Mouse (Mus musculus): Measurements from ENCODE around the gene Atp5f1. TPM values are rescaled to one million over a fixed set of nuclear protein-coding genes. Genes with fewer than 3 reads are reported as not detected.

The Atp5f1 gene
- polyA plus RNA-seq, 1 experiment from 2014 or later: 524 TPM

DNA sequence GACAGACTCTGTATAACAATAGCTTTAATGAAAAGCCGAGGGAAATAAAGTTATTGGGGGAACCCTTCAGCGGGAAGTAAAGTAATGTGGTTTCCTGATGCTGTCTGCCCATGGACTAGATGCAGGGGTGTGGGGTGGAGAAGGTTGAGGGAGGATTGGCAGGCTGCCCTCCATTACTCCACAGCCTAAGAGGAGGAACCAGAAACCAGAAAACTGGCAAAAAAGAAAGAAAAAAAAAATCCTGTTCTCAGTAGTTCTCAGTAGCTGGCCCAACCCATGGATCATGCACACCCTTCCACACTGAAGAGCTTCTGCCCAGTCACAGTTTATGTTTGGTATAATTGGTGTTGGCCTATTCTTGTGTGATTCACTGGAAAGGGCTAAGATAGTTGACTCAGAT is 61.6 kb downstream of the Atp5f1 start:
- H3K27me3 ChIP-seq (ENCODE audit: control insufficient read depth, insufficient read depth, low read length): no peaks in the 10 kb centered on the region
- WGBS: 73% methylated on average over 2 of the region's 2 CpGs
- H3K4me2 ChIP-seq (ENCODE audit: low read depth, low read length): no peak overlapping the region
- H3K4me3 ChIP-seq (replicated peaks; ENCODE audit: low read length): no peak overlapping the region
- H3K9ac ChIP-seq (ENCODE audit: low read length): no peak overlapping the region
- H3K36me3 ChIP-seq (ENCODE audit: control insufficient read depth, insufficient read depth, low read length): no peaks in the 10 kb centered on the region
- ATAC-seq (ENCODE audit: insufficient read depth, low FRiP score): no peak
- peaks cover 24% of the 10 kb centered on the region for H3K4me1 ChIP-seq (ENCODE audit: control insufficient read depth, insufficient read depth, low read length)
- no peaks in the 10 kb centered on the region for H3K9me3 ChIP-seq (replicated peaks; ENCODE audit: control insufficient read depth, low read length)
- no peak overlapping the region for H3K27ac ChIP-seq (ENCODE audit: low read length)

DNA sequence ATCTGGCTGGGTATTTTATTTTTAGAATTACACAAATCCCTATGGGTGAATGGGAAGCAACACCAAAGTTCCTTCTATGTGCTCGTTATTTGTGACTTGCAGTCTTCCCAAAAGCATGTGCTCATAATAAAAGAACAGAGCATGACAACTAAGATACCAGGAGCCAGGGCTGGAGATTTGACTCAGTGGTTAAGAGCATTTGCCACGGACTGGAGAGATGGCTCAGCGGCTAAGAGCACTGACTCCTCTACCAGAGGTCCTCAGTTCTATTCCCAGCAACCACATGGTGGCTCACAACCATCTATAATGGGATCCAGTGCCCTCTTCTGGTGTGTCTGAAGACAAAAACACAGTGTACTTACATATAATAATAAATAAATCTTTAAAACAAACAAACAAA is 63.1 kb downstream of the Atp5f1 start:
- Histone ChIP-seq H3K9me3 (replicated peaks; ENCODE audit: control insufficient read depth, low read length) (no peaks in the 10 kb centered on the region), H3K9ac (ENCODE audit: low read length) (no peak overlapping the region), H3K27me3 (ENCODE audit: control insufficient read depth, insufficient read depth, low read length) (no peaks in the 10 kb centered on the region), H3K4me1 (ENCODE audit: control insufficient read depth, insufficient read depth, low read length) (peaks cover 32% of the 10 kb centered on the region), H3K4me2 (ENCODE audit: low read depth, low read length) (no peak overlapping the region), H3K27ac (ENCODE audit: low read length) (no peak overlapping the region), H3K36me3 (ENCODE audit: control insufficient read depth, insufficient read depth, low read length) (no peaks in the 10 kb centered on the region), H3K4me3 (replicated peaks; ENCODE audit: low read length) (no peak overlapping the region)
- no peak for ATAC-seq (ENCODE audit: insufficient read depth, low FRiP score)
- WGBS: 83% methylated on average over 3 of the region's 3 CpGs

DNA sequence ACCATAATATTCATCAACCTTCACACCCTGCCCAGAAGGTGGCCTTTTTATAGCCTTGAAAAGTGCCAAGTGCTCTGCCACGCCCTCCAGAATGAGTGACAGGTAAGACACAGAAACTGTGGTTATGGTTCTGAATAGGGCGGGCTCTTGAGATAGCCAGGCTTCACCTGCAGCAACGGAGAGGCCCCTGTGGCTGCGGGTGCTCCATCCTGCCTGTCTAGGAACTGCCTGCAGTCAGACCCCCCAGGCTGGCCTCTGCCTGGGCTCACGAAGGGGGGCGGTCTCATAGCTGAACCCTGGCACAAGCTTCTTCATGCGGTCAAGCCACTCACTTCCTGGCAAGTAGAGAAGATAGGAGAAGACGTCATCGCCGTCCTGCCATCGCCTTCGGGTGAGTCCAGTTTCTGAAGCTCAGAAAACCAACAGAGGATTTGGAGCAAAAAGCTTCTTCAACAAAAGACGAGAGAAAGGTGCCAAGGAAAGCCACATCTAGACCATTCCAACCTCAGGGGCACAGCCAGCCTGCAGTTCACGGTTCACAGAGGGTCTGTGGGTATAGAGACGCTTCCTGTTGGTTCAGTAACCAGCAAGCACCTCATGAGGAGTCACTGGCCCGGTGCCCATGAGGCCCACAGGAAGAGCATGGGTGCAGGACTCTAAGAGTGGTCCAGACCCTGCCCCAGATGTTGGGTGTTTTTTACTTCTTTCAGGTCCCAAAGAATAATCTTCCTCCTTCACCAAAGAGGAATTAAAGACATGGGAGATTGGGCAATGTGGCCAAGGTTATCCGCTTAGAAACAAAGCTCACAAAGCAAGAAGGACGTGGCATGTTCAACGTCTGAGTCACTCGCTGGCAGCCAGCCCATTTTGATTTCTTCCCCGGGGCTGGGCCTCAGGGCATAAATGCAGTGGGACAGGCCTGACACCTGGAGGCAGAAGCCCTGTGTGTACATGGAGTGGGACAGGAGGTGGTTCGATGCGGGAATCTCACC is 65.0 kb downstream of the Atp5f1 start:
- Histone ChIP-seq H3K27me3 (ENCODE audit: control insufficient read depth, insufficient read depth, low read length) (no peaks in the 10 kb centered on the region), H3K27ac (ENCODE audit: low read length) (peak overlapping the region; percentile 92), H3K9ac (ENCODE audit: low read length) (no peak overlapping the region)

DNA sequence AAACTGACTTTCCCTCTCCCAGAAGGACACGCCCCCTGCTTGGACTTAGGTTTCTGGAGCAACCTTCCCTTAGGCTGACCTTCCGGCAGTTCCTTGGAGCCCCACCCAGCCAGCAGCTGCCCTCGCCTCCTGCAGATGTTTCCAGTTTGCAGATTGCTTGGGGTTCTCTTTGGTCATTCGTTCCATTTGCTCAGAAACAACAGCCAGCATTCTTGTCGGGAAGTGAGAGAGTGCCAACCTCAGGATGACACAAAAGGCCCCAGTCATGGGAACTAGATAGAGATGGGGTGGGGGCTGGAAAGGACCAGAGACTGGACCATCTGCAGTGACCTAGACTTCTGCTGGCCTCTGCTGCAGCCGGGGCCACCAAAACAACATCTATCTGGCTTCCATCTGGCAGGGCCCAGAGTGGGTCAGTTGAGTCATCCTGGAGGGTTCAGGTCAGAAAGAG is 65.9 kb downstream of the Atp5f1 start:
- Histone ChIP-seq H3K4me1 (ENCODE audit: control insufficient read depth, insufficient read depth, low read length) (peaks cover 32% of the 10 kb centered on the region), H3K9ac (ENCODE audit: low read length) (peak overlapping the region; percentile 36; the same call in 1 of the 2 replicates), H3K4me3 (replicated peaks; ENCODE audit: low read length) (no peak overlapping the region), H3K27me3 (ENCODE audit: control insufficient read depth, insufficient read depth, low read length) (no peaks in the 10 kb centered on the region), H3K27ac (ENCODE audit: low read length) (peak overlapping the region; percentile 92), H3K4me2 (ENCODE audit: low read depth, low read length) (no peak overlapping the region; the same call in 1 of the 2 replicates), H3K36me3 (ENCODE audit: control insufficient read depth, insufficient read depth, low read length) (no peaks in the 10 kb centered on the region), H3K9me3 (replicated peaks; ENCODE audit: control insufficient read depth, low read length) (no peaks in the 10 kb centered on the region)
- WGBS: 30% methylated on average over 6 of the region's 6 CpGs
- ATAC-seq (ENCODE audit: insufficient read depth, low FRiP score): peak; percentile 26; the same call in 1 of the 2 replicates

More for the DNA sequence above, 65.0 kb downstream of the Atp5f1 start:
- ATAC-seq (ENCODE audit: insufficient read depth, low FRiP score): peak; percentile 83
- Histone ChIP-seq H3K4me1 (ENCODE audit: control insufficient read depth, insufficient read depth, low read length) (peaks cover 32% of the 10 kb centered on the region), H3K9me3 (replicated peaks; ENCODE audit: control insufficient read depth, low read length) (no peaks in the 10 kb centered on the region), H3K4me3 (replicated peaks; ENCODE audit: low read length) (no peak overlapping the region), H3K36me3 (ENCODE audit: control insufficient read depth, insufficient read depth, low read length) (no peaks in the 10 kb centered on the region), H3K4me2 (ENCODE audit: low read depth, low read length) (peak overlapping the region; percentile 25)
- WGBS: 54% methylated on average over 23 of the region's 23 CpGs

Other genes starting within 250 kb of the Atp5f1 start
- 127 and 148 TPM in 2 replicates for gene Rap1a, start 158.8 kb downstream of the Atp5f1 start, polyA plus RNA-seq (2015; fragmentation: Nextera tagmentation; extraction: Ambion mirVana)
- gene Adora3, start 89.2 kb downstream of the Atp5f1 start, polyA plus RNA-seq (2015; fragmentation: Nextera tagmentation; extraction: Ambion mirVana): 1.0 and 1.2 TPM in 2 replicates
- gene Tmigd3, start 89.2 kb downstream of the Atp5f1 start, polyA plus RNA-seq (2015; fragmentation: Nextera tagmentation; extraction: Ambion mirVana): 0.44 TPM in 1 of 2 replicates, not detected in the other
- 1.6 and 2.6 TPM in 2 replicates for gene I830077J02Rik, start 27.4 kb downstream of the Atp5f1 start, polyA plus RNA-seq (2015; fragmentation: Nextera tagmentation; extraction: Ambion mirVana)
- gene Wdr77, start 730 bp downstream of the Atp5f1 start, polyA plus RNA-seq (2015; fragmentation: Nextera tagmentation; extraction: Ambion mirVana): 110 and 120 TPM in 2 replicates
- gene Ovgp1, start 13.6 kb upstream of the Atp5f1 start, polyA plus RNA-seq (2015; fragmentation: Nextera tagmentation; extraction: Ambion mirVana): 0.90 and 1.6 TPM in 2 replicates
- gene Pifo, start 54.5 kb upstream of the Atp5f1 start, polyA plus RNA-seq (2015; fragmentation: Nextera tagmentation; extraction: Ambion mirVana): 0.35 TPM in 1 of 2 replicates, not detected in the other
- not detected in 2 replicates for gene Chil5, start 72.7 kb upstream of the Atp5f1 start, polyA plus RNA-seq (2015; fragmentation: Nextera tagmentation; extraction: Ambion mirVana)
- 0.08 and 0.26 TPM in 2 replicates for gene Chia1, start 153.1 kb upstream of the Atp5f1 start, polyA plus RNA-seq (2015; fragmentation: Nextera tagmentation; extraction: Ambion mirVana)
- 1.7 and 1.9 TPM in 2 replicates for gene Chil3, start 207.5 kb upstream of the Atp5f1 start, polyA plus RNA-seq (2015; fragmentation: Nextera tagmentation; extraction: Ambion mirVana)

All from stomach, embryonic 16.5 days (tissue).